23 mouse cellular contexts compared by ENCODE assay signal in genomic region chr2:103867958-103868330, GRCm38 (mm10).
A peak's percentile ranks its signal among the peaks of the same experiment; 100 is the strongest.
DNase-seq lines count a peak whose midpoint lies in the region; ATAC-seq and TF ChIP-seq lines count a peak whose summit lies in the region.
"Had no signal": no experiment of that assay in that cellular context is flagged by ENCODE, and none has a peak within 500 bp of the region (broad histone marks: within the 10 kb centered on the region; RNA-seq: fewer than 3 reads in every experiment).

No protein-coding gene starts in this region.

- no peak for TF ChIP-seq POLR2A in testis, adult 2 months (IDR thresholded peaks at IDR 0.05; ENCODE audit: control insufficient read depth, low read depth, low read length)

- peaks cover 18% of the 10 kb centered on the region for H3K27me3 ChIP-seq in heart, embryonic 12.5 days (replicated peaks)
- no peaks in the 10 kb centered on the region for H3K27me3 ChIP-seq in testis, adult 2 months (ENCODE audit: control insufficient read depth, insufficient read depth, low read length)
- H3K27me3 ChIP-seq: CH12.LX; embryonic facial prominence, embryonic 12.5 days had no signal

- no peak for ATAC-seq in heart, embryonic 12.5 days (ENCODE audit: insufficient number of reproducible peaks, low FRiP score)
- ATAC-seq: activated CD4-positive, CD25-positive, alpha-beta regulatory T cell, adult 4 months; CD4-positive, CD25-positive, alpha-beta regulatory T cell, adult 4 months; forebrain, embryonic 14.5 days; forebrain, embryonic 16.5 days had no signal

- H3K9ac ChIP-seq in heart, embryonic 12.5 days, result no peak overlapping the region
- H3K9ac ChIP-seq: embryonic facial prominence, embryonic 12.5 days; forebrain, embryonic 12.5 days had no signal

- H3K36me3 ChIP-seq in heart, embryonic 12.5 days, result no peaks in the 10 kb centered on the region
- no peaks in the 10 kb centered on the region for H3K36me3 ChIP-seq in testis, adult 2 months (ENCODE audit: control insufficient read depth, insufficient read depth, low read length)
- H3K36me3 ChIP-seq: embryonic facial prominence, embryonic 10.5 days; embryonic facial prominence, embryonic 12.5 days; forebrain, embryonic 12.5 days had no signal

- WGBS in heart, embryonic 12.5 days, result 90% methylated on average over 13 of the region's 13 CpGs

- DNase-seq in heart, adult 11 months, result peak; percentile 61
- DNase-seq in testis, postnatal 14 days (ENCODE audit: low spot score), result peak; percentile 6
- no peak for DNase-seq in layer of hippocampus, postnatal 10 days (ENCODE audit: low spot score in 2 of 2)
- DNase-seq in adrenal gland, adult (ENCODE audit: inconsistent age in 2 of 2, low spot score in 1 of 2), result no peak
- DNase-seq: adrenal gland, adult 2 months; adrenal gland, postnatal 10 days; adrenal gland, postnatal 25 days; B cell, adult 2 months; cerebellum, adult 11-12 months; cerebellum, adult 2 months; cerebellum, adult 9-10 months; cerebellum, postnatal 10 days; cerebellum, postnatal 25 days had no signal

- no peak overlapping the region for H3K4me2 ChIP-seq in heart, embryonic 12.5 days
- H3K4me2 ChIP-seq: embryonic facial prominence, embryonic 12.5 days; forebrain, embryonic 12.5 days had no signal

- H3K27ac ChIP-seq in heart, embryonic 12.5 days (ENCODE audit: poor library complexity, severe bottlenecking), result no peak overlapping the region
- H3K27ac ChIP-seq in testis, adult 2 months (ENCODE audit: control insufficient read depth, insufficient read depth, low read depth, low read length), result no peak overlapping the region
- H3K27ac ChIP-seq: embryonic facial prominence, embryonic 10.5 days; embryonic facial prominence, embryonic 12.5 days; forebrain, embryonic 12.5 days had no signal

- no peak for TF ChIP-seq CTCF in testis, adult 2 months (IDR thresholded peaks at IDR 0.05; ENCODE audit: control insufficient read depth, insufficient read depth, insufficient replicate concordance, low read depth, low read length)

- H3K4me1 ChIP-seq in heart, embryonic 12.5 days (replicated peaks), result no peaks in the 10 kb centered on the region
- H3K4me1 ChIP-seq in testis, adult 2 months (ENCODE audit: control insufficient read depth, insufficient read depth, low read length), result peaks cover 3% of the 10 kb centered on the region; the same call in 1 of the 2 replicates
- H3K4me1 ChIP-seq: embryonic facial prominence, embryonic 12.5 days had no signal

- H3K4me3 ChIP-seq in heart, embryonic 12.5 days, result no peak overlapping the region
- peak overlapping the region; percentile 79 for H3K4me3 ChIP-seq in testis, adult 2 months (ENCODE audit: control insufficient read depth, low read depth, low read length)
- H3K4me3 ChIP-seq: embryonic facial prominence, embryonic 10.5 days; embryonic facial prominence, embryonic 12.5 days; forebrain, embryonic 12.5 days had no signal

- peaks cover 8% of the 10 kb centered on the region; the same call in 1 of the 2 replicates for H3K9me3 ChIP-seq in heart, embryonic 12.5 days (replicated peaks)
- H3K9me3 ChIP-seq: embryonic facial prominence, embryonic 12.5 days; forebrain, embryonic 12.5 days had no signal

Comparison
In these comparisons a context has a peak if more than half of its experiments do, and no peak if none do; other contexts are left out.
1. DNase-seq: peak in heart, adult 11 months (single experiment) and testis, postnatal 14 days (single experiment); none in layer of hippocampus, postnatal 10 days (0 of 2) and adrenal gland, adult (0 of 2).